Mouse (Mus musculus) adipose tissue, adult 10 weeks (tissue): Measurements from ENCODE around the gene Morc1. TPM values are rescaled to one million over a fixed set of nuclear protein-coding genes. Genes with fewer than 3 reads are reported as not detected.

Experiments
- polyA plus RNA-seq: library from polyadenylated mRNA; stranded (reverse); fragments of 350-450 nt; fragmentation: Illumina TruSeq; extraction: RNeasy Lipid Tissue Mini Kit (QIAGEN cat#74804); gene quantifications from one replicate; pipeline ENCODE4 v1.2.3, GENCODE M21; 2014; ENCODE audit warnings: low read depth, low replicate concordance

Gene Morc1
- polyA plus RNA-seq = 0.38 TPM

DNA sequence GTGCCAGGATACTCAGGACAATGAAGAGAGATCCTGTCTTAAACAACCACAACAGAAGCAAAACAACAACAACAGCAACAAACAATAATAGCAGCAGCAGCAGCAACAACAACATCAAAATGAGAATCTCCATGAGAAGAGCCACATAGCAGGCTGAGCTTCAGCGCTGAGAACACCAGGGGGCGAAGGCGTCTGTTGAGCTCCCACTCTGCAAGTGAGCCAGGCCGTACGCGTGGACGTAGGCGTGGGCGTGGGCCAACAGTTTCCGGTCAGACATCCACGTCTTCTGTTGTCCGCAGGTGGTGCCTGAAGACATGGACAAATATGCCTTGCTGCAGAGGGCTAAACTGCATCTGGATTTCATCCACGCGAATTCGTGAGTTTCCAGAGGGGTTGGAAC is at the start of gene Morc1:
Gene Morc1, plus strand, starts transcription at position 211 of the 400 bp plus-strand sequence.

GRCm38 (mm10) chr16:48412246-48412645 is 18.8 kb upstream of the Morc1 start, which contains the start of gene Gm5485:
TSS of gene Gm5485 (minus strand) at chr16:48412416.

Other genes with a start within 250 kb of the Morc1 start
- not detected for gene Dppa4, start 147.5 kb upstream of the Morc1 start, polyA plus RNA-seq
- not detected for gene Dppa2, start 127.3 kb upstream of the Morc1 start, polyA plus RNA-seq
- gene Gm5485, start 18.8 kb upstream of the Morc1 start, polyA plus RNA-seq = not detected